Mouse (Mus musculus): ENCODE data around the gene Krt39. TPM values are rescaled to one million over a fixed set of nuclear protein-coding genes. Genes with fewer than 3 reads are reported as not detected.

Krt39 gene
- not detected in 2 replicates for polyA plus RNA-seq (2014; fragmentation: Nextera tagmentation; extraction: Ambion mirVana)

DNA sequence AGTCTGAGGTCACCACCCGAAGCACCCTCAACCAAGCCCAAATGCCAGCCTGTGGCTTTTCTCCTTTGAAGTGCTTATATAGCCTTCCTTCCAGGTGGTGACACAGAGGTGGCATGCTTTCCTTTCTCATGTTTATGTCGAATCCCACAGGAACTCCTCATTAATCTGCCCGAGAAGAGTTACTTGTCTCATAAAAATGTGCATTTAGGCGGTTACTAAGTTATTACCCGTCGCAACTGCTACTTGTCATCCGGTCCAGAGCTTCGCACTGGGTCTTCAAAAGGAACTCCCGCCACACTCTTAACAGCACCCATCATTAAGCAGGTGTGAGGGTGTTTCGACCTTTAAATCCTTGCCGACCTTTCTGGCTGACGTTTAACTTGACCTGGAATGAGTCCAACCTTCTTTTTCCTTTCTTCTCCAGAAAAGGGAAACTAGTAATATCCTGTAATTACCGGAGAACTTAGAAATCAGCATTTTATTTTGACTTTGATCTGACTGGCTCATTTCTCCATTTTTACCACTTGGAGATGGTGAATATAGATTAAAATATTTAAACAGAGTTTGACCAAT, at the start of gene Krt39:
Gene Krt39 (minus strand): TSS at position 51 of the 573 bp plus-strand sequence.
- H3K36me3 ChIP-seq (ENCODE audit: control insufficient read depth, insufficient read depth, low read length) = no peaks in the 10 kb centered on the region
- whole genome bisulfite sequencing = 68% methylated on average over 13 of the region's 13 CpGs
- no peak for ATAC-seq (replicated peaks; ENCODE audit: low FRiP score, low TSS enrichment, low read depth)

GRCm38 (mm10) chr11:99566530-99566929, 45.4 kb upstream of the Krt39 start, which contains the start of gene Krtap3-1:
Krtap3-1 (minus strand) TSS chr11:99566630.
- no peak within 1 kb of the TSS for H3K9ac ChIP-seq (ENCODE audit: low read length)
- no peak for DNase-seq (ENCODE audit: low spot score)
- no peaks in the 10 kb centered on the region for H3K4me1 ChIP-seq (replicated peaks; ENCODE audit: control insufficient read depth, insufficient read depth, low read length)
- H3K27me3 ChIP-seq (replicated peaks; ENCODE audit: control insufficient read depth, insufficient read depth, low read length) = no peaks in the 10 kb centered on the region
- H3K27ac ChIP-seq (ENCODE audit: low read depth) = no peak within 1 kb of the TSS
- no peak within 1 kb of the TSS for H3K4me2 ChIP-seq (ENCODE audit: low read length)
- ATAC-seq (replicated peaks; ENCODE audit: low FRiP score, low TSS enrichment, low read depth) = no peak
- no peaks in the 10 kb centered on the region for H3K9me3 ChIP-seq (ENCODE audit: control insufficient read depth, low read length)
- H3K4me3 ChIP-seq (ENCODE audit: low read depth, low read length) = no peak within 1 kb of the TSS
- no peaks in the 10 kb centered on the region for H3K36me3 ChIP-seq (ENCODE audit: control insufficient read depth, insufficient read depth, low read length)
- WGBS = 76% methylated on average over 7 of the region's 7 CpGs

More for the DNA sequence above, at the start of gene Krt39:
- H3K27ac ChIP-seq (ENCODE audit: low read depth) = no peak within 1 kb of the TSS
- DNase-seq (ENCODE audit: low spot score) = no peak
- no peak within 1 kb of the TSS for H3K4me3 ChIP-seq (ENCODE audit: low read depth, low read length)
- H3K4me2 ChIP-seq (ENCODE audit: low read length) = no peak within 1 kb of the TSS
- H3K27me3 ChIP-seq (replicated peaks; ENCODE audit: control insufficient read depth, insufficient read depth, low read length) = no peaks in the 10 kb centered on the region
- no peak within 1 kb of the TSS for H3K9ac ChIP-seq (ENCODE audit: low read length)
- H3K9me3 ChIP-seq (ENCODE audit: control insufficient read depth, low read length) = no peaks in the 10 kb centered on the region
- no peaks in the 10 kb centered on the region for H3K4me1 ChIP-seq (replicated peaks; ENCODE audit: control insufficient read depth, insufficient read depth, low read length)

DNA sequence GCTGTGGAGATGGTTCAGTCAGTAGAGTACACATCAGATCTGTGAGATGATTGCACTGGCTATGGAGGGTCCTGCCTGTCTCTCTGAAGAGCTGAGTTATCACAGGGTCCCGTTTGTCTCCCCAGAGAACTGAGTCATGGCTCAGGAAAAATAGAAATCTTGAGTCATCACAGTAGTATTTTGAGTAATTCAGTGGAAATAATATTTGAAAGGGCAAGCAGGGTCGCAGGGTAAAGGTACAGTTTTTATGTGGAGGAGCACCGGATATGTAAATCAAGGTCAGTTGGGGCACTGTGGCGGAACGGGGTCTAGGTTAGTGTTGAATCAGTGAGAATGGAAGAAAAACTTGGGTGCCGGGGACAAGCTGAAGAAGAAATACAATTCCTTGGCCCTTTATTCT, 41.4 kb upstream of the Krt39 start:
- no peak overlapping the region for H3K9ac ChIP-seq (ENCODE audit: low read length)
- H3K36me3 ChIP-seq (ENCODE audit: control insufficient read depth, insufficient read depth, low read length) = no peaks in the 10 kb centered on the region
- no peak overlapping the region for H3K4me3 ChIP-seq (ENCODE audit: low read depth, low read length)
- no peak overlapping the region for H3K4me2 ChIP-seq (ENCODE audit: low read length)
- no peak for ATAC-seq (replicated peaks; ENCODE audit: low FRiP score, low TSS enrichment, low read depth)
- H3K27ac ChIP-seq (ENCODE audit: low read depth) = no peak overlapping the region
- H3K4me1 ChIP-seq (replicated peaks; ENCODE audit: control insufficient read depth, insufficient read depth, low read length) = no peaks in the 10 kb centered on the region
- 89% methylated on average over 6 of the region's 6 CpGs for WGBS
- no peak for DNase-seq (ENCODE audit: low spot score)
- no peaks in the 10 kb centered on the region for H3K27me3 ChIP-seq (replicated peaks; ENCODE audit: control insufficient read depth, insufficient read depth, low read length)
- no peaks in the 10 kb centered on the region for H3K9me3 ChIP-seq (ENCODE audit: control insufficient read depth, low read length)

- H3K9ac ChIP-seq (ENCODE audit: low read length) = no peak within 1 kb of the TSS
- H3K4me2 ChIP-seq (ENCODE audit: low read length) = no peak within 1 kb of the TSS
- H3K27me3 ChIP-seq (replicated peaks; ENCODE audit: control insufficient read depth, insufficient read depth, low read length) = no peaks in the 10 kb centered on the region
- H3K4me3 ChIP-seq (ENCODE audit: low read depth, low read length) = no peak within 1 kb of the TSS
- H3K4me1 ChIP-seq (replicated peaks; ENCODE audit: control insufficient read depth, insufficient read depth, low read length) = no peaks in the 10 kb centered on the region
- DNase-seq (ENCODE audit: low spot score) (no peak), ATAC-seq (replicated peaks; ENCODE audit: low FRiP score, low TSS enrichment, low read depth) (no peak)
- H3K36me3 ChIP-seq (ENCODE audit: control insufficient read depth, insufficient read depth, low read length) = no peaks in the 10 kb centered on the region
- H3K27ac ChIP-seq (ENCODE audit: low read depth) = no peak within 1 kb of the TSS
- no peaks in the 10 kb centered on the region for H3K9me3 ChIP-seq (ENCODE audit: control insufficient read depth, low read length)
- WGBS = 87% methylated on average over 9 of the region's 9 CpGs
Measured at GRCm38 (mm10) chr11:99559366-99559765, 38.2 kb upstream of the Krt39 start, which contains the start of gene Gm11939. Gm11939 (minus strand) TSS chr11:99559466.

DNA sequence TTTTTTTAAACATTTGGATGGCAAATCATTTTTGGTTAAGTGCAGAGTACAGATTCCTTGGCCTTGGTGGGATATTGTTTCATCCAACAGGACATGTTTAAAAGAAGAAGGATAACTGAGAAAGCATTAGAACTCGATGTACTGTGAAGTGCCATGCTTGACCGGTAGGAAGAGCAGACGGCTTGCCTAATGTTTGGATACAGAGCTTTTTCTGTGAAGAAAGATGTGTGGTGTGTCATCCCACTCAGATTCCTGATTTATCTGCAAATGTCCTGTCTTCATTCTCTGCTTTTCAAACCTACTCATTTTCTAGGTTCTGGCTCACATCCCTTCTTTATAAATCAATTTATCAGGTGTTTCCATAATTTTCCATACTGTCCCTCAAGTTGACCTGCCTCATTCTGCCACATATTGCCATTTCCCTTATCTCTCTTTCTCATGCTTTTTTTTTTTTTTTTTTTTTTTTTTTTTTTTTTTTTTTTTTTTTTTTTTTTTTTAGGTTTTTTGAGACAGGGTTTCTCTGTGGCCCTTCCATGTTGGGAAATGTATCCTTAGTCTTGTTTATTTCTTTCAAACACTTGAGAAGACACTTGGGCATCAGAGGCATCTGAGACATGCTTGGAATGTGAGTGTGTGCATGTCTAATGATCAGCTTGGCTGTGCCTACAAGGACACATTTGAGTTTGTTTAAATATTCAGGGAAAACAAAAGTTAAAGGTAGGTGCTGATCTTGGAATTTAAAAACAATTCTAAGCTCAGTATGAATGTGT, 37.0 kb upstream of the Krt39 start:
- no peak overlapping the region for H3K4me2 ChIP-seq (ENCODE audit: low read length)
- ATAC-seq (replicated peaks; ENCODE audit: low FRiP score, low TSS enrichment, low read depth) (no peak), DNase-seq (ENCODE audit: low spot score) (no peak)
- H3K9ac ChIP-seq (ENCODE audit: low read length) = no peak overlapping the region
- no peaks in the 10 kb centered on the region for H3K27me3 ChIP-seq (replicated peaks; ENCODE audit: control insufficient read depth, insufficient read depth, low read length)
- WGBS = 47% methylated on average over 3 of the region's 3 CpGs
- H3K4me1 ChIP-seq (replicated peaks; ENCODE audit: control insufficient read depth, insufficient read depth, low read length) = no peaks in the 10 kb centered on the region
- H3K4me3 ChIP-seq (ENCODE audit: low read depth, low read length) = no peak overlapping the region
- no peak overlapping the region for H3K27ac ChIP-seq (ENCODE audit: low read depth)
- H3K36me3 ChIP-seq (ENCODE audit: control insufficient read depth, insufficient read depth, low read length) = no peaks in the 10 kb centered on the region
- H3K9me3 ChIP-seq (ENCODE audit: control insufficient read depth, low read length) = no peaks in the 10 kb centered on the region

DNA sequence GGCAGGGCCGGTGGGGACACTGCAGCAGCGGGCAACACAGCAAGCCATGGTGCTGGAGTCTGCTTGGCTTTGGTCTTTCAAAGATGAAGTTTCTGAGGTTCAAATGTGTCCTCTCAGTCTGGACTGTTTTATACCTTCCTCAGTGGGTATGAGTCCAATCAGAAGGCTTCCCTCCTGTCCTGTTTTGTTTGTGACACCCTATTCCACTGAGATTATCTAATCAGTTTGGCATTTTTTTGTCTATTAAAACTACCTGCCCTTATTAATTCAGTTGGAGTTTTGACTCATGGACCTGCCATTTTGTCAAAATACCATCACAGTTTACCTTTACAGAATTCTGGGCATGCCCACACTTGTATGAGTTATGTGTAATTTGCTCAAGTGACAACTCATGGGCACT, 35.6 kb upstream of the Krt39 start, which contains the start of gene Krtap3-2:
Gene Krtap3-2 (minus strand): TSS at position 101 of the 400 bp plus-strand sequence.
- Histone ChIP-seq H3K36me3 (ENCODE audit: control insufficient read depth, insufficient read depth, low read length) (no peaks in the 10 kb centered on the region), H3K9ac (ENCODE audit: low read length) (no peak within 1 kb of the TSS), H3K4me2 (ENCODE audit: low read length) (no peak within 1 kb of the TSS), H3K27me3 (replicated peaks; ENCODE audit: control insufficient read depth, insufficient read depth, low read length) (no peaks in the 10 kb centered on the region), H3K27ac (ENCODE audit: low read depth) (no peak within 1 kb of the TSS), H3K9me3 (ENCODE audit: control insufficient read depth, low read length) (no peaks in the 10 kb centered on the region), H3K4me3 (ENCODE audit: low read depth, low read length) (no peak within 1 kb of the TSS), H3K4me1 (replicated peaks; ENCODE audit: control insufficient read depth, insufficient read depth, low read length) (no peaks in the 10 kb centered on the region)
- ATAC-seq (replicated peaks; ENCODE audit: low FRiP score, low TSS enrichment, low read depth) = no peak
- WGBS = 50% methylated on average over 1 of the region's 2 CpGs
- no peak for DNase-seq (ENCODE audit: low spot score)

- H3K4me2 ChIP-seq (ENCODE audit: low read length) = no peak overlapping the region
- no peak overlapping the region for H3K27ac ChIP-seq (ENCODE audit: low read depth)
- H3K4me3 ChIP-seq (ENCODE audit: low read depth, low read length) = no peak overlapping the region
- H3K27me3 ChIP-seq (replicated peaks; ENCODE audit: control insufficient read depth, insufficient read depth, low read length) = no peaks in the 10 kb centered on the region
- no peaks in the 10 kb centered on the region for H3K36me3 ChIP-seq (ENCODE audit: control insufficient read depth, insufficient read depth, low read length)
- no peaks in the 10 kb centered on the region for H3K4me1 ChIP-seq (replicated peaks; ENCODE audit: control insufficient read depth, insufficient read depth, low read length)
- ATAC-seq (replicated peaks; ENCODE audit: low FRiP score, low TSS enrichment, low read depth) (no peak), DNase-seq (ENCODE audit: low spot score) (no peak)
- no peak overlapping the region for H3K9ac ChIP-seq (ENCODE audit: low read length)
- 88% methylated on average over 2 of the region's 2 CpGs for WGBS
- no peaks in the 10 kb centered on the region for H3K9me3 ChIP-seq (ENCODE audit: control insufficient read depth, low read length)
Measured at GRCm38 (mm10) chr11:99556195-99556594, 35.1 kb upstream of the Krt39 start.

DNA sequence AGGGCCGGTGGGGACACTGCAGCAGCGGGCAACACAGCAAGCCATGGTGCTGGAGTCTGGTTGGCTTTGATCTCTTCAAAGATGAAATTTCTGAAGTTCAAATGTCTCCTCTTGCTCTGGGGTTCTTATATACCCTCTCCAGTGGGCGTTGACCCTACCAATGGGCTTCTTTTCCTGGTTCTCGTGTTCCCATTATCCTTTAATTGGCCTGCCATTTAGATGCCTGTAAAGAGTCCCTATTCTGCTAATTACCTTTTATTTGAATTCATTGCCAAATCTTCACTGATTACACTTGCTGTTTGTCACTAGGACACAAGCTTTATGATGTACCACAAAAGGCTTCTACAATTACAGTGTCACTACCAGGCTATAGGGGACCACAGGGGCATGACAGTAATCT, 29.6 kb upstream of the Krt39 start, which contains the start of gene Krtap3-3:
Gene Krtap3-3 (minus strand): TSS at position 101 of the 400 bp plus-strand sequence.
- Histone ChIP-seq H3K27ac (ENCODE audit: low read depth) (no peak within 1 kb of the TSS), H3K4me3 (ENCODE audit: low read depth, low read length) (no peak within 1 kb of the TSS), H3K4me1 (replicated peaks; ENCODE audit: control insufficient read depth, insufficient read depth, low read length) (no peaks in the 10 kb centered on the region), H3K4me2 (ENCODE audit: low read length) (no peak within 1 kb of the TSS), H3K9me3 (ENCODE audit: control insufficient read depth, low read length) (no peaks in the 10 kb centered on the region), H3K9ac (ENCODE audit: low read length) (no peak within 1 kb of the TSS), H3K27me3 (replicated peaks; ENCODE audit: control insufficient read depth, insufficient read depth, low read length) (no peaks in the 10 kb centered on the region), H3K36me3 (ENCODE audit: control insufficient read depth, insufficient read depth, low read length) (no peaks in the 10 kb centered on the region)
- ATAC-seq (replicated peaks; ENCODE audit: low FRiP score, low TSS enrichment, low read depth) (no peak), DNase-seq (ENCODE audit: low spot score) (no peak)
- 69% methylated on average over 4 of the region's 4 CpGs for WGBS
